Mouse (Mus musculus): ENCODE data around the gene Zc3h10. TPM values are rescaled to one million over a fixed set of nuclear protein-coding genes. Genes with fewer than 3 reads are reported as not detected.
A peak's percentile ranks its signal among the peaks of the same experiment; 100 is the strongest.
"Not testable (repeated sequence)": the region's sequence is repeated elsewhere in the genome, so short reads cannot be mapped to it uniquely, and the experiment has no call there.

The Zc3h10 gene
- total RNA-seq, 2 experiments from 2014 or later: 4.6 to 8.3 TPM

DNA sequence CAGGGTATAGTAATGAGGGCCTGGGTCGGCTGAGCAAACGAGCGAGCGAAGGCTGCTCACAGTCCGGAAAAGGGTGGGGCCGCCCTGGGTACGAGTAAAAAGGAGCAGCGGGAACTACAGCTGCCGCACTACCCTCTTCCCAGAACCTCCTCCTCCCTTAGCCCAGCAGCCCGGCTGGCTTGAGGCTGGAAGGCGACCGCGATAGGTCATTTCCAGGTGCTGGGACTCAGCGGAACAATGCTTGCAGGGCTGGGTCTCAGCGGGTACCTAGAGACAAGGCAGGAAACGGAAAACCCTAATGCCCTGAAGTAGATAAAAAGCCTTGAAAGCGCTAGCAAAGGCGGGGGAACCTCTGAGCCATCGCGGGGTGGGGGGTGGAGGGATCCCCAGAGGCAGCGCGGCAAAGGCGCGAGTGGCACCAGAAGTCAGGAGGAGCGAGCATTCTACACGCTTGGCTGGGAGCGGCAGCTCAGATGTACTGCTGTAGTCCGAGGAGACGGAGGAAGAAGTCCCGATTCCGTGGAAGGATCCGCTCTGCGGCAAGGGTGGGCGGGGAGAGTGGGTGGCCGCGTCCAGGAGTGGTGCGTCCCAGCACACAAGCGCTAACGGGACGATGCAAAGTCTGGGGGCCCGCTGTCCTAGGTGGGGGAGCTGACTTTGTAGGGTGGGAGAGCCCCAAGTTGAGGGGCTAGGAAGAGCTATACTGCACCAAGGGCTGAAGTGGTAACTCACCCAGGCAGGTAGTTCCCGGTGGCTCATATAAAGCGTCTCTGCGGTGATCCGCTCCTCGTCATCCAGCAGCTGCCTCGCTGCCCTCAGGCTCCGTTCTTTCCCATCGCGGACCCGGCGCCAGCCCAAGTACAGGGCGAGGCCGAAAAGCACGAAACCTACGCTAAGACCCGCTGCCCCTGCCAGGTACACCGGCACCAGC, 22.6 kb downstream of the Zc3h10 start:
- DNase-seq (ENCODE audit: low spot score): peak; percentile 51

DNA sequence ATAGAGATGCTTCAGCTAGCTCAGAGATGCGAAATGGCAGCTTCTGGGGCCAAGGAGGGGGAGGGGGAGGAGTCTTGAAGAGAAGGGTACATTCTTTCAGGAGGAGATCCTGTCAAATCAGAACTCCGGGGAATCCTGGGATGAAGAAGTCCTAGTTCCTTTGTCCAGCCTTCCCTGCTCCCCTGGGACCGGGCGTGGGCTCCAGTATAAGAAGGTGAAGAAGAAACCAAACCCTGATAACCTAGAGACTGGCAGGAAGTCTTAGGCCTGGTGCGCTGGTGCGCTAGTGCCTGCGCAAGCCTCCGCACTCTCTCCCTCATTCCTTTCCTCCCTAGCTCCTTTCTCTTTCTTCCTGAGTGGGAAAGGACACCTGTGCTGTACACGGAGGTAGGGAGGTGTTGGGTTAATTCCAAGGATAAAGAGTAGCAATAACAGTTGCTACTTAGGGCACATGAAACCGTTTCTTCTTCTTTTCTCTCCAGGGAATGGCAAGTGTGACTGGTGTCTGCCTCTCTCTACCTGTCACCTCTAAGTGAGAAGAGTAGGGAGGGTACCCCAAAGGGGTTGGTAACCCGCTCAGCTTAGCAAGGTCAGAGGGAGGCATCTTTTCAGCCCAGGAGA, 23.4 kb downstream of the Zc3h10 start:
- no peak for DNase-seq (ENCODE audit: low spot score)

DNA sequence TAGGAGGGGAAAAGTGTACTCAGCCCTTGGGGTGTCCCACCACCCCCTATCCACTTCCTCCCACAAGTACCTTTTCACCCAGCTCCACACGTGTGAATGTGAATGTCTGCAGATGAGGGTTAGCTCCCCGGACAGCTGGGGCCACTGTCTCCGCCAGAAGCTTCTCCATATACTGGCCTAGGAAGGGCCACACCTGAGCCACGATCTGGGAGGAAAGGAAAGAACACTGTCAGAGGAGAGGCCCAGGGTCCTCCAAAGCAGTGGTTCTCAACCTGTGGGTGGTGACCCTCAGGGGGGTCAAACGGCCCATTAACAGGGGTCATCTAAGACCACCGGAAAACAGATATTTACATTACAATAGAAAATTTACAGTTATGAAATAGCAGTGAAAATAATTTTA, 25.2 kb downstream of the Zc3h10 start:
- no peak for DNase-seq (ENCODE audit: low spot score)

DNA sequence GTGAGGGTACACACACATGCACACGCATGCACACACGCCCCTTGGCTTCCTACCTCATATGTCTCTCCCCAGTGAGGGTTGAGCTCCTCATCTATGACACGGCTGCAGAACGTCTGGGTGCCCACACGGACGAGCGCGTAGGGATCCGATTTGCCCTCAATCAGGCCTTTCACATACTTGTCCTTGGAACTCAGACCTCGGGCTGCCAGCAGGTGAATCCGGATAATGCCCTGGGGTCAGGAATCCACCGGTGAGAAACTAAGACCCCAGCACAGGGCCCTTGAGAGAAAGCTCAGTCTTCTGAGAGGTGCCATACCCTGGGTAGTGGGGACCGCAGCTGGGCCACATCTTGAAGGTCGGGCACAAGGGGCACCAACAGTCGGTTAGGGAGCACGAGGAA, 27.0 kb downstream of the Zc3h10 start:
- DNase-seq (ENCODE audit: low spot score): no peak

DNA sequence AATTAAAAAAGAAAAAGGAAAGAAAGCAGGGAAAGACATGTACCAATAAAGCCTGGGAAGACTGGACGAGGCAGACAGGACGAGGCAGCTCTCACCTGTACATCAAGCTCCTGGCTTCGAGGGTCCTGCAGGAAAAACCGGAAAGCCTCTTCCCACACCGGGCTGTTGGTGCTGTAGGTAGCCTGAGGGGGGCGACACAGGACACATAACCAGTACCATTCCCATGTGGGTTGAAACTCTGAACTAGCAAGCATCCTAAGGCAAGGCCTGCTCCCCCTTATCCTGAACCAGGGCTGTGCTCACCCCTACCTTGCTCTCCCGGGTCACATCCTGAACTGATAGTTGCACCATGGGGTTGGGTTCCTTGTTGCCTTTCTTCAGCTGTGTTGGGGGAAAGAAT, 28.7 kb downstream of the Zc3h10 start:
- DNase-seq (ENCODE audit: low spot score): peak; percentile 59

DNA sequence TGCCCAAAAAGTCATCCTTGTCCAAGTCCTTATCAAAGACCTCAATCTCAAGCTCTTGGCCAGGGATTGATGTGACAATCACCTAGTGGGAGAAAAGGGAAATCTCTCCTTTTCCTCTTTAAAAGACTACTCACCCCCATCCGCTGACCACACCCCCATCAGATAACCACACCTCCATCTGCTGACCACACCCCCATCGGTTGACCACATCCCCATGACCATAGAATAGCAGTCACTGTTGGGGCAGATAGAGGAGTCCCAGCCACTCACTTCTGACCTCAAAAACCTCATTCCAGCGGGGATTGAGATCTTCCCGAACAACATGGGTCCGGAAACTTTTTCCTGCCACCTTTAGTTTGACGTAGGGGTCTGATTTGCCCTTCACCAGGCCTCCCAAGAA, 30.9 kb downstream of the Zc3h10 start:
- DNase-seq (ENCODE audit: low spot score): no peak

DNA sequence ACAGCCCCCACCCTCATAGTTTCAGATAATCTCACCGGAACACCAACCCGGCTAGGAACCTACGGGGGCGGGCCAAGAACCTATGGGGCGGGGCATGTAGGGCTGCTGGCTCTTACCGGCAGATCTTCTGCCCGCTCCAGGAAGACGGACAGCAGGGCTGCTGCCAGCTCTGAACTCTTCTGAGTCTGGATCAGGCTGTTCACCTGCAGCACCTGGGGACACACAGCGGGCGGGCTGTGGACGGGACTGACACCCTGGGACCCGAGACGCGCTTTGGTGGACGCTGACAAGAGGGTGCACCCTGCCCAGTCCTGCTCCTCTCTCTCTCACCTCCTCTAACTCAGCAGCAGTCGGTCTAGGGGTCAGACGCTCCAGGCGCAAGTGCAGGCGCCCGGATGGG, 31.5 kb downstream of the Zc3h10 start:
- no peak for DNase-seq (ENCODE audit: low spot score)

DNA sequence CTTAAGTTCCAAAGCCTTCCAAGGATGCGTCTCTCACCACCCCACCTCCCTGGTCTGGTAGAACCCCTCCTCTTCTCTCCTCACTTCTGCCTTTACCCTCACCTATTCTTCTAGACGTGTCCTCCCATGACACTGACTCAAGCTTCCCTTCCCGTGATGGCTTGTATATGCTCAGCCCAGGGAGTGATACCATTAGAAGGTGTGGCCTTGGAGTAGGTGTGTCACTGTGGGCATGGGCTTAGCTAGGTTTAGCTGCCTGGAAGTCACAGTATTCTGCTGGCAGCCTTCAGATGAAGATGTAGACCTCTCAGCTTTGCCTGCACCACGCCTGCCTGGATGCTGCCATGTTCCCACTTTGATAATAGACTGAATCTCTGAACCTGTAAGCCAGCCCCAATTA, 32.5 kb downstream of the Zc3h10 start:
- no peak for DNase-seq (ENCODE audit: low spot score)

DNA sequence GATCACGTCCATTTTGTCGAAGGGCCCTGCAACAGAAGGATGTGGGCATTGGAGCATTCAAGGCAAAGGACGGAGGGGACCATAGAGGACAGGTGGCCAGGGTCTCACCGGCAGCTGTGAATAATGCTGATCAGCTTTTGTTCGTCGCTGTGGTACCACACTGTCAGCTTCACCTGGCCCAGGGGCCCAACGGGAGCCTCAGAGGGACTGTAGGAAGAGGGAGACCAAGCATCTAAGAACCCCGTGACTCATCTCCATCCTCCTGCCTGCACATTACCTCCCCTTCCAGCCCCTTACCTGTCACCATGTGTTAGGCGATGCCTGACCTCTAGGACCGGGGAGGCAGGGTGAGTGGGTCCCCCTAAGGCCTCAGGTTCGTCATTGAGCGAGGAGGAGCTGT, 35.8 kb downstream of the Zc3h10 start:
- no peak for DNase-seq (ENCODE audit: low spot score)

DNA sequence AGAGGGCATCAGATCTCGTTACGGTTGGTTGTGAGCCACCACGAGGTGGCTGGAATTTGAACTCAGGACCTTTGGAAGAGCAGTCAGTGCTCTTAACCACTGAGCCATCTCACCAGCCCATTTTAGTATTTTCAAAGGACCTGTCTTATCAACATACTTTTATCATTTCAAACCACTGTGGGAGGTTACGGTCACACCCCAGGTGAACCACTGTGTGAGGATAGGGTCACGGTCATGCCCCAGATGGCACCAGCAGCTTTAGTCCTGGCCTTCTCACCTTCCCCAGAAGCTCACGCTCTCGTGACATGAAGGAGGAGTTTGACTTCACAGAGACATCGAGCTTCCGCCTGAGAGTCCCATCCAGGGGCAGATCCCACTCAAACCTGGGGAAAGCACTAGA, 36.4 kb downstream of the Zc3h10 start:
- DNase-seq (ENCODE audit: low spot score): no peak

DNA sequence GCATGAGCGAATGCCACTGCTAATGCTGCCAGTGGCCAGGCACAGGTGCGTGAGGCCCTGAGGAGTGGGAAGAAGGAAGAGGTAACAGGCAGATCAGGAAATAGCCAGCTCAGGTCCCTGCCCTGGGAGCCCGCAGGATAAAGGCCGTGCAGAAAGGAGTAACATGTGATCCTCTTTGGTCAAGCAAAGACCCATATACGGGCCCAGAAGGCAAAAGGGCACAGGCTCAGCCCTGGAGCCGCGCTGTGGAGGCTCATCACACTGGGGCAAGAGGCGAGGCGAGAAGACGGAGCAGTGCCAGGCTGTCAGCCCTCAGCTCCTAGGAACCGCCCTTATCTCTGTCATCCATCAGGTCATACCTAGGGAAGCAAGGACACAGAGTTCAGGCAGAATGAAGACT, 37.3 kb downstream of the Zc3h10 start:
- no peak for DNase-seq (ENCODE audit: low spot score)

DNA sequence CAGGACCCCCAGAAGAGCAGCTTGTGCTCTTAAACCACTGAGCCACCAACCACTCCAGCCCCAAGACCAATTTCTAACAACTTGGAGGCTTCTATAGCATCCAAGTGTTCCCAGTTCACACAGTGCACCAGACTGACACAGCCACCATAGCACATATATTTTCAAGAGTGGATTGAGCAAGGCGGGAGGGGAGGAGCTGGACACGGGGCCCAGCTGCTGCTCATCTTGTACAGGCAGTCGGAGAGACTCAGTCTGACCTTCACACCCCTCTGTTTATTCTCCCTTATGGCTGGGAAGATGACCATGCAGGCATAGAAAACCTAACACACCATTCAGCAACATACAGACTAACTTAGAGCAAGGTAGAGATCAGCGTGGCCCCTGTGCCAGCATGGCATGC, 37.7 kb downstream of the Zc3h10 start:
- no peak for DNase-seq (ENCODE audit: low spot score)

DNA sequence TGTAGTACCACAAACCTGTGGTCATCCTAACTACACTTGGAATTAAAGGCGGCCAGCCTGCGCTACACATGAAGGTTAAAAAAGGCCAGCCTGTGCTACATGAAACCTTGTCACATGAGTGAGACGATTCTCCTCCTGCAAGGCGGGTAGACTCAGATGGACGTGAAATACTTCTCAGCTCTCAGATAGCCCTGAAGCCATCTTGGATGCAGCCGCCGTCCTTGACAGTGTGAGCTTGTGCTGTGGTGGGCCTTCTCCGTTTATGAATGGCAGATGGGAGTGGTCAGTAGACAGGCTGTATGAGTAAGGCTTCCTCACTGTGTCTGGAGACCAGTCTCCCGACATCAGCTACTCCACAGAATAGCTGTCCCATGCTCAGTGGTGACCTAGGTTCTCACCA, 38.4 kb downstream of the Zc3h10 start:
- no peak for DNase-seq (ENCODE audit: low spot score)

DNA sequence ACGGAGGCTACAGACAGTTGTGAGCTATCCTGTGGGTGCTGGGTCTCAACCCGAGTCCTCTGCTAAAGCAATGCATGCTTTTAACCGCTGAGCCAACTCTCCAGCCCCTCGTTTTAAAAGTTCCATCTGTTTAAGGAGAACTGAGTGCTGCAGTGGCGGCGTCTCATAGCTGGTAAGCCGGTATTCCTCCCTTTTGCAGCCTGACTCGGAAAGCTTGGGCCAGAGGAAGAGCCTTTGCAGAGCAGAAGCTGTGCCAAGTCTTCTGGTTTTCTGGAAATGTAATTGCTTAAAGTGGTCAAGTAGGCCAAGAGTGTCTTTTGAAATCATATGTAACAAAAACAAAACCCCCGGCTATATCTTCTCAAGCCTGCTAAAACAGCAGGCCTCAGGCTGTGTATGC, 39.3 kb downstream of the Zc3h10 start:
- no peak for DNase-seq (ENCODE audit: low spot score)

DNA sequence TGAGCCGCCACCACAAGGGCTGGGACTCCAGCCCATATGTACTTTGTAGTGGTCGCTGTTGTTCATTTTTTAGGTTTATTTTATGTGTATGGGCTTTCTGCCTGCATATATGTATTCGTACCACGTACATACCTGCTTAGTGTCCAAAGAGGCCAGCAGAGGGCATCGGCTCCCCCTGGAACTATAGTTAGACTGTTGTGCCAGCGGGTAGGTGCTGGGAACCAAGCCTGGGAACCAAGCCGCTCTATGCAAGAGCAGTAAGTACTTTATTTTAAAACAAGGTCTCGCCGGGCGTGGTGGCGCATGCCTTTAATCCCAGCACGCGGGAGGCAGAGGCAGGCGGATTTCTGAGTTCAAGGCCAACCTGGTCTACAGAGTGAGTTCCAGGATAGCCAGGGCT, 41.6 kb downstream of the Zc3h10 start:
- no peak for DNase-seq (ENCODE audit: low spot score)

DNA sequence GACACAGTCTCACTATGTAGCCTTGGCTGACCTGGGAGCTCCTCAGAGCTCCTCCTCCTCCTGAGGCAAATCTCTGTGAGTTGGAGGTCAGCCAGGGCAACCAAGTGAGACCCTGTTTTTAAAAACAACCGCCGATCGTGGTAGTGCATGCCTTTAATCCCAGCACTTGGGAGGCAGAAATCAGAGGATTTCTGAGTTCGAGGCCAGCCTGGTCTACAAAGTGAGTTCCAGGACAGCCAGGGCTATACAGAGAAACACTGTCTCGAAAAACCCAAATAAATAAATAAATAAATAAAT, 42.3 kb downstream of the Zc3h10 start:
- not testable (repeated sequence) for DNase-seq (ENCODE audit: low spot score)

DNA sequence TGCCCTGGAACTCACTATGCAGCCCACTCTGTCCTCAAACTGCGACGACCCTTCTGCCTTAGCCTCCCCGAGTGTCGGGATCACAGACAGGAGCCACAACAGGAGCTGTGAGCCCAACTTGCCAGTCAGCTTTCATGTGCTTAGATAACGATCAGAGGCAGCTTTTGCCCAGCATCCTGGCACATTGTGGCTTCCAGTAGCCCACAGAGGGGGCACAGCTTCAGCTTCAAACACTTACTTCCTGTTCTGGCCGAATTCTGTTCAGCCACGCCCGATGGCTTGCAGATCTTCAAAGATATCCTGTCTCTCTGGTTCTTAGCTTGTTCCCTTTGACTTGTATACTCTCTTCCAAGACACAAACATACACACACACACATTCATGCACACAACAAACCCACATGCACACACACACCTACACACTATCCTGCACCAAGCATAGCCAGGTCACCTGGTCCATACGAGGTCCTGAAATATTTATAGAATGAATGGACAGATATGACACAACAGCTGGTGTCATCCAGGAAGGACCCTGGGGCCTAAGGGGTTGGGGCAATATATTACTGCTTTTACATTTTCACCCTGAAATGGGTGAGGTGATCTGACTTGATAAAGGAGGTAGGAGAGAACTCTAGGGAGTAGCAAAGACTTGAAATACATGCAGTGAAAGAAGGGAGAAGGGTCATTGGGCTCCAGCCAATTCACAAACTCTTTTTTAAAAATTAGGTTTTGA, 42.8 kb downstream of the Zc3h10 start:
- peak; percentile 9 for DNase-seq (ENCODE audit: low spot score)

DNA sequence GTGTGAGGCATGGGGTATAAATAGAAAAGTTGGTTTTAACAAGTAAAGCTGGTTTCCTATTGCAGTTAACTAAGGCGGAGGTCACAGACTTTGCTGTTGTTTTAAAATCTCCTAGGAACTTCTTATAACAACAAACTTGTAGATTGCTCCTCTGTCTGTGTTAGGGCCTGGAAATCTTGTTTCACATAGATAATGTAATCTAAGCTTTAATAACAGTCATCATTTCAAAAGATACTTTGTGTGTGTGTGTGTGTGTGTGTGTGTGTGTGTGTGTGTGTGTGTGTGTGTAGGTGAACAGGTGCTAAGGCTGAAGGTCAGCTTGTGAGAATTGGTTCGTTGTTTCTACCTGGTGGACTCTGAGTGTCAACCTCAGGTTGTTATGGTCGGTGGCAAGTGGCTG, 43.6 kb downstream of the Zc3h10 start:
- no peak for DNase-seq (ENCODE audit: low spot score)

DNA sequence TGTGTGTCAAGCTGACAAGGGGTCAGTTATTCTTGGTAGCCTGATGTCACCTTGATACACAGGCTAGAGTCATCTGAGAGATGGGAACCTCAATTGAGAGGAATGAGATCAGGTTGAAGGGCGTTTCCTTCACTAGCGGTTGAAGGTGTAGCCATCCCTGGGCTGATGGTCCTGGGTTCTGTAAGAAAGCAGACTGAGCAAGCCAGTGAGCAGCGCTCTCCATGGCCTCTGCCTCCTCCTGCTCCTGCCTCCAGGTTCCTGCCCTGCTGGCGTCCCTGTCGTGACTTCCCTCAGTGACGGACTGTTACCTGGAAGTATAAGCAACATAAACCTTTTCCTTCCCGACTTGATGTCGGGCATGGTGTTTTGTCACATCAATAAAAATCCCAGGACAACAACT, 44.0 kb downstream of the Zc3h10 start:
- peak; percentile 44 for DNase-seq (ENCODE audit: low spot score)

DNA sequence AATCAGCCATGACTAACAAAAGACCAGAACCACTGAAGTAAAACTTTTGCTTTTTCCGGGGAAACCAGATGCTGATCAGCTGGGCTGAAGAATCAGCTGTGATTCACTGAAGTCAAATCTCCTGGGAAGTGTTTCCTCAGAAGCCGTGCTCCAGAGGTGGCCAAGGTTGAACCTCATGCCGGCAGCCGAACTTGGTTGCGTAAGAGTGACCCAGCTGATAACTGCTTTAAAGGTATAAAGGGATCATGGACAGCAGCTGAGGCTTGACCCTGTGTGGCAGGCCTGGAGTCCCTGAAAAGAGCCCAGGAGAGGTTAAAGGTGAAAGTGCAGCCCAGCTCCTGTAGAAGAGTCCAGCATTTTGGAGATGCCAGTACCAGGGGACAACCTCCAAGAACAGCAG, 45.2 kb downstream of the Zc3h10 start:
- DNase-seq (ENCODE audit: low spot score): peak; percentile 64

DNA sequence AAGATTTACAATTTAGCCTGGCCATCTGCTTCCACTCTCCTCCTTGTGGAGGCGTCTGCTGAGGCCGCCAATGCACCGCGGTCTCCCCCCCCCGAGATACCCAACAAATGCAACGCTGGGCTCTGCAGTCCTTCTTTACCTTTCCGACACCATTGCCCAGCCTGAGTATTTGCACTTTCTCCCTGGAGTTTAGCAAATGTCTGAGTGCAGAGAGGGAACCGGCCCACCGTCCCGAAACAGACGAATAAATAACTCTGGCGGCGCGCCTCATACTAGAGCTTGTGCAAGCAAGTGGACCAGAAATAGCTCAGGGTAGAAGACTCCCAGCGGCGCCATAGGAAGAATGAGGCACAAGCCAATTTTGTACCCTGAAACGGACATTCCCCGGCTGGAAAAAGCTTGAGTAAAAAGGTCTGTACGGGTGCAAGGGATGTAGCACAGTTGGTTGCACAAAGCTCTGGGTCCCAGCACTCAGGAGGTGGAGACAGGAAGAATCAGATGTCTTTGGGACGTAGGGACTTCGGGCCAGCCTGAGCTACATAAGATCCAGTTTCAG, 48.4 kb downstream of the Zc3h10 start:
- peak; percentile 78 for DNase-seq (ENCODE audit: low spot score)

DNA sequence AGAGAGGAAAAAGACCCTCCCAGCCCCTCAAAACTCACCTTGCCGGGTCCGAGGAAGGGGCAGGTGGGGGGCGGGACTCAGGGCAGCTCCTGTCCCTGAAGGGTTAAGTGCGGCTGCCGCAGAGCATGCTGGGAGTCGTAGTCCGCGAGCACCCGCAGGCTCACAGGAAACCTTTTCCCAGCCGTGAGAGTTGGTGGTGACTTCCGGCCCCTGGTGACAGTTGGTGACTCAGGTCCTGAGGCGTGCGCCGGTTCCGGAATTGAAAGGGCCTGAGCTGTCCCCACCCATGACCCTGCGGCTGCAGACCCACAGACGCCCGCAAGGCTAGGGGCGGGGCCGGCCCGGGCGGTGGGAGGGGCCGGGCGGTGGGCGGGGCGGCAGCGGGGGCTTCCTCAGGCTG, 49.0 kb downstream of the Zc3h10 start, which contains the start of gene Myl6b:
TSS of gene Myl6b (minus strand) at position 96 of the 400 bp plus-strand sequence.
- DNase-seq (ENCODE audit: low spot score): peak; percentile 97

Data from gastrocnemius, adult 18-20 months (tissue).